Mouse (Mus musculus): ENCODE measurements around the gene Meox1. TPM values are rescaled to one million over a fixed set of nuclear protein-coding genes. Genes with fewer than 3 reads are reported as not detected.

The Meox1 gene
- polyA plus RNA-seq, 1 experiment from 2014 or later, result 24.1 TPM

DNA sequence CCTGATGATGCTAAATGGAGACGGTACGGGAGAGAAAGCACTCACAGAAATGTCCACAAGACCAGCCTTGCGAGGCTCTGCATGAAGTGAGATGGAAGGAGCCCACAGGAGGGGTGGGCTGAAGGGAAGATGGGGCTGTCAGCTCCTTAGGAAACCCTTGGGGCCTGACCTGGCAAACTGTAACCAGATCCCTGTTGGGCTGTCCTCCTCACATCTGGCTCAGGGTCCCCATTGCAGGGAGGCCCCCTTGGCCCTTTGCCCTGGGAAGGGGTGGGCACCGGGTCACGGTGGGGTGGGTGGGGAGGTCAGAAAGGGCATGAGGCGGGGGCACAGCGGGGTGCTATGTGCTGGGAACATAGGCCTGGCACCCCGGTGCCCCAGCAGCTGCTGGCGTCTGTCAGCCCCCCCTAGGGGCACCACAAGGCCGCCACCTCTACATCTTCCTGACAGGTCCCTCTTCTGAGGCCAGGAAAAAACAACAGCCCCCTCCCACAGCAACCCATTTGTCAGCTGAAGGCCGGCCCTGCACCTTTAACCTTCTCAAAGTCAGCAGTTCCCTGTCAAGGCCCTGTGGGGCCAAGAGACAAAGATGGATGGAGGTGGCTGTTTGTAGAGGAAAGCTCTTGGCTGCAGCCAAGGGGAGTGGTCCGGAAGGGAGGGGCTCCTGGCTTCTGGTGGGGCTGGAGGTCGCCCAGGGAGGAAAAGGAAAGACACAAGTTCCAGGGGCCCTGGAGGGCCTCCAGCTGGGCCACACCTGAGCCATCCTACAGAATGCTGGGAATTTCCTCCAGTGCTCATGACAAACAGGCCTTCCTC lies 2.6 kb upstream of the Meox1 start:
- Histone ChIP-seq H3K27ac (ENCODE audit: poor library complexity, severe bottlenecking) (no peak overlapping the region), H3K9me3 (replicated peaks) (peaks cover 5% of the 10 kb centered on the region; the same call in 1 of the 2 replicates), H3K4me2 (no peak overlapping the region), H3K27me3 (replicated peaks) (peaks cover 11% of the 10 kb centered on the region; the same call in 1 of the 2 replicates), H3K4me3 (no peak overlapping the region), H3K9ac (no peak overlapping the region), H3K4me1 (replicated peaks) (peaks cover 41% of the 10 kb centered on the region), H3K36me3 (no peaks in the 10 kb centered on the region)
- ATAC-seq (ENCODE audit: insufficient number of reproducible peaks, low FRiP score), result no peak
- 33% methylated on average over 13 of the region's 13 CpGs for WGBS

DNA sequence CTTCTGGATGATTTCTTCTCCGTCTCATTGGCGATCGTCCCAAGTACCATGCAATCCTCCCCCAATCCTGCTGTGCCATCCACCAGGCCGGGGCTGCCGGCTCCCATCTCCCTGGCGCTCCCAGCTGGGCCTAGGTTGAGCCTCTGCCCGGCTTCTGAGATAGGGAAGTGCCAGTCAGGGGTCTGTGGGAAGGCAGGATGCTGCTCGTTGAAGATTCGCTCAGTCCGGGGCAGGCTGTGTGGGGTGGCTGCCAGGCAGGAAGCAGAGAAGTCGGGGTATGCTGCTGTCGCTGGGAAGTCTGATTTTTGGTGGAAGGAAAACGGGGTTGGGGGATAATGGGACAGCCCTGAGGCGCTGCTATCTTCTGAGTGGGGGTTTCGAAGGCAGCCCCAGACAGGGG lies 614 bp downstream of the Meox1 start:
- H3K9ac ChIP-seq, result peak overlapping the region; percentile 75
- WGBS, result 30% methylated on average over 15 of the region's 15 CpGs
- peak overlapping the region; percentile 38 for H3K4me3 ChIP-seq
- H3K4me1 ChIP-seq (replicated peaks), result peaks cover 60% of the 10 kb centered on the region
- H3K27ac ChIP-seq (ENCODE audit: poor library complexity, severe bottlenecking), result peak overlapping the region; percentile 67; the same call in 1 of the 2 replicates
- no peaks in the 10 kb centered on the region for H3K9me3 ChIP-seq (replicated peaks)
- peak overlapping the region; percentile 58 for H3K4me2 ChIP-seq
- no peaks in the 10 kb centered on the region for H3K36me3 ChIP-seq
- peak; percentile 31; the same call in 1 of the 2 replicates for ATAC-seq (ENCODE audit: insufficient number of reproducible peaks, low FRiP score)
- peaks cover 12% of the 10 kb centered on the region; the same call in 1 of the 2 replicates for H3K27me3 ChIP-seq (replicated peaks)

DNA sequence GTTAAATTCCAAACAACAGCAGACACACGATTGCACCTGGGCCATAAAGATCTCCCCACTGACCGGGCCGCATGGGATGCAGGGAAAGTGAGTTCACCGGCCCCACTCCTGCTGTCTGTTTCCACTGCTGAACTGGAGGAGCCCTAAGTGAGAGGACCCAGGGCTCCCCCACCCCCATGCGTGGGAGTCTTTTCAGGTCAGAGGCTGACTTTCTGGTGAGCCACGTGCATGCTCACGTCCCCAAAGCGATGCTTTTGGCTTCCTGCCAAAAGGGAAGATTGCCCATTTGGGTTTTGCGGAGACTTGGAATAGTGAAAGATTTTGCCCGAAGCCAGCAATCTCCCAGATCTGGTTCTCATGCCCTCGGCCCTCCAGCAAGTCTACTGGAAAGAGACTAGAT lies 2.7 kb downstream of the Meox1 start:
- Histone ChIP-seq H3K36me3 (no peaks in the 10 kb centered on the region), H3K27me3 (replicated peaks) (peaks cover 12% of the 10 kb centered on the region; the same call in 1 of the 2 replicates), H3K4me3 (peak overlapping the region; percentile 38), H3K9me3 (replicated peaks) (no peaks in the 10 kb centered on the region), H3K4me1 (replicated peaks) (peaks cover 61% of the 10 kb centered on the region), H3K9ac (peak overlapping the region; percentile 59), H3K4me2 (peak overlapping the region; percentile 58), H3K27ac (ENCODE audit: poor library complexity, severe bottlenecking) (peak overlapping the region; percentile 6; the same call in 1 of the 2 replicates)
- no peak for ATAC-seq (ENCODE audit: insufficient number of reproducible peaks, low FRiP score)
- WGBS, result 15% methylated on average over 11 of the region's 11 CpGs

DNA sequence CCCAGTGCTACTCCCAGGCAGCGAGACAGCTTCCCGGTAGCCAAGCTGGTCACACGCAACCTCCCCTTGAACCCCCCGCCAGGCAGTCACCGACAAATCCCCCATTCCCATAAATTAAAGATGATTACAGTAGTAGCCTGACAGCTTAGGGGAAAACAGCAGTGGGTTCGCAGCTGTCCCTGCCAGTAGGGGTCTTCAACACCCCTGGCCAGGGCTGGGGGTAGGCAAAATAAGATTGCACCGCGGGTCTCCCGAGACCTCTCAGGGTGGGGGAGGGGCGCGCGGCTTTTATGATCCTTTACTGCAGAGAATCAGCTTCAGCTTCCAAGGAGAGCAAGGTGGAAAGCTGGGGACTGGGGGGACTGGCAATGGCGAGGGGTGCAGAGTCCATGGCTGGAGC lies 4.4 kb downstream of the Meox1 start:
- peak overlapping the region; percentile 36 for H3K4me3 ChIP-seq
- 1% methylated on average over 13 of the region's 13 CpGs for WGBS
- peak overlapping the region; percentile 45 for H3K27ac ChIP-seq (ENCODE audit: poor library complexity, severe bottlenecking)
- H3K36me3 ChIP-seq, result no peaks in the 10 kb centered on the region
- H3K4me2 ChIP-seq, result peak overlapping the region; percentile 68
- H3K27me3 ChIP-seq (replicated peaks), result peaks cover 12% of the 10 kb centered on the region; the same call in 1 of the 2 replicates
- ATAC-seq (ENCODE audit: insufficient number of reproducible peaks, low FRiP score), result no peak
- peak overlapping the region; percentile 63 for H3K9ac ChIP-seq
- no peaks in the 10 kb centered on the region for H3K9me3 ChIP-seq (replicated peaks)
- peaks cover 71% of the 10 kb centered on the region for H3K4me1 ChIP-seq (replicated peaks)

DNA sequence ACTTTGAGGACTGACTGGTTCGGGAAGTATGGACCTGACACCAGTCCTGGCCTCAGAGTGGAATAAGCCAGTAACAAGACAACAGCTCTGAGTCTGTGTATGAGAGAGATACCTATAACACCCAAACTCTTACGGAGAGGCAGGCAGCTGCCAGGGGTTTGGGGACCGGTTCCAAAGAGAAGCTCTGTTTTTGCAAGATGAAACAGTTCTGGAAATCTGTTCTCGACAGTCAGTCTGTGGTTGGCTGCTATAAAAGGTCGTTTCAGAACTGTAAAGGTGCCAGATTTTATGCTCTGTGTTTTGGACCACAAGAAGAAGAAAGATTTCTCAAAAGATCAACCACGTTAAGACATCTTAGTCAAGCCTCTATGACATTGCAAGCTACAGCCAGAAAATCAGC lies 5.4 kb downstream of the Meox1 start:
- Histone ChIP-seq H3K4me3 (0 out of 2 replicates have a peak overlapping the region, but pooled peaks have one; percentile 36), H3K9me3 (replicated peaks) (no peaks in the 10 kb centered on the region), H3K4me2 (peak overlapping the region; percentile 68), H3K9ac (no peak overlapping the region), H3K4me1 (replicated peaks) (peaks cover 72% of the 10 kb centered on the region), H3K27ac (ENCODE audit: poor library complexity, severe bottlenecking) (no peak overlapping the region), H3K36me3 (no peaks in the 10 kb centered on the region), H3K27me3 (replicated peaks) (peaks cover 12% of the 10 kb centered on the region; the same call in 1 of the 2 replicates)
- ATAC-seq (ENCODE audit: insufficient number of reproducible peaks, low FRiP score), result no peak
- whole genome bisulfite sequencing, result 52% methylated on average over 6 of the region's 6 CpGs

DNA sequence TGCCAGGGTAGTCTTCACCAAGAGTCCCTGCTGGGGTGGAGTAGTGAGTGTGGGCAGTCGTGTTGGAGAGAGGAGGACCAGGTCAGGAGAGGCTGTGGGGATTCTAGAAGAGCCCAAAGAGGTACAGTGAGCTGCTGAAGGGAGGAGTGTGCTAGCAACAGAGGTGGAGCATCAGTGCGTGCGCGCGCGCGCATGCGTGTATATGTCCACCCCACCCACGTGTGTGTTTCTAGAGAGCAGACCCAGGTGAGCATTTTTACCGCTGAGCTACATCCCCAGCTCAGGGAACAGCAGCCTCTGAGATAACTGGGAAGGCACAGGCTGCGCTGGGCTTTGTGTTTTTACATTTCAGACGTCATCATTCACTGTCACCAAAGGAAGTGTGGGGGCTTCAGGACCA lies 7.7 kb downstream of the Meox1 start:
- Histone ChIP-seq H3K36me3 (no peaks in the 10 kb centered on the region), H3K27ac (ENCODE audit: poor library complexity, severe bottlenecking) (peak overlapping the region; percentile 93), H3K4me2 (peak overlapping the region; percentile 46; the same call in 1 of the 2 replicates), H3K9me3 (replicated peaks) (no peaks in the 10 kb centered on the region), H3K27me3 (replicated peaks) (no peaks in the 10 kb centered on the region), H3K4me3 (no peak overlapping the region), H3K4me1 (replicated peaks) (peaks cover 79% of the 10 kb centered on the region), H3K9ac (0 out of 2 replicates have a peak overlapping the region, but pooled peaks have one; percentile 6)
- ATAC-seq (ENCODE audit: insufficient number of reproducible peaks, low FRiP score), result no peak
- 66% methylated on average over 12 of the region's 12 CpGs for WGBS

DNA sequence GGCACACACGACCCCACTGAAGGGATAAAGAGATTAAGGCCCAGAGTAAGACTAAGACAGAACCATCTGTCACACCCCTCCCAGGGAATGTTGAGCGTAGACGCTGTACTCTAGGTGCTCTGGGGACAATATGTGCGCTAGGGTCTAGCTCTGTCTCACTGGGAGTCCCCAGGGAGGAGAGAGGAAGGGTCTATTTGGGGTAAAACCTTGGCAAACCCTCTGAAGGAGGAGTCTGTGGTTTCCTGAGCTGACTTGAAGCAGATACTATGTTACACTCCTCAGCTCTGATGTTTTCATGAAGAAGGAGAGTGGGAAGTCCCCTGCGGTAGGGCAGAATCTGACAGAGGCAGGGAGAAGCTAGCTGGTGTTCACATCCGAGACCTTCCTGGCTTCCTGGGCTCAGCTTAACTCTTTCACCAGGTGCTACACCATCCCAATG lies 8.3 kb downstream of the Meox1 start:
- Histone ChIP-seq H3K4me2 (peak overlapping the region; percentile 46), H3K9me3 (replicated peaks) (no peaks in the 10 kb centered on the region), H3K27ac (ENCODE audit: poor library complexity, severe bottlenecking) (peak overlapping the region; percentile 93), H3K4me1 (replicated peaks) (peaks cover 80% of the 10 kb centered on the region), H3K4me3 (no peak overlapping the region), H3K36me3 (no peaks in the 10 kb centered on the region), H3K27me3 (replicated peaks) (no peaks in the 10 kb centered on the region), H3K9ac (0 out of 2 replicates have a peak overlapping the region, but pooled peaks have one; percentile 6)
- WGBS, result 27% methylated on average over 6 of the region's 6 CpGs
- no peak for ATAC-seq (ENCODE audit: insufficient number of reproducible peaks, low FRiP score)

DNA sequence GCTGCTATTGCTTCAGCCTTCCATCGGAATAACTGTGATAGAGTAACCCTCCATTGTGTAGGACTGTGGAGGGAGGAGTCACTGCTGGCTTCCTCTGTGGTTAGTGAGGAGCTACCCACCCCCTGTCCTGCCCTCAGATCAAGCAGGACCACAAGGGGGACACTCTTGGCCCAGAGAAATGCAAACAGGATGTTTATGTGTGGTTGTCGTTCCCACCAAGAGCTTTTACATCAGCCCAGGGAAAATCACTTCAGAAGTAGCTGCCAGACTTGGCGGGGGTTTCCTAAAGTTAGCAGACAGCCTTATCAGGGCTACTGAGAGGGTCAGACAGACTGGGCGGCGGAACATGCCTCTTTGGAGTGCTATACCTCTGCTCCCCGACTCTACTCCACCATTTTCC lies 8.9 kb downstream of the Meox1 start:
- H3K4me3 ChIP-seq, result no peak overlapping the region; the same call in 1 of the 2 replicates
- H3K9ac ChIP-seq, result 0 out of 2 replicates have a peak overlapping the region, but pooled peaks have one; percentile 29
- ATAC-seq (ENCODE audit: insufficient number of reproducible peaks, low FRiP score), result peak; percentile 72

DNA sequence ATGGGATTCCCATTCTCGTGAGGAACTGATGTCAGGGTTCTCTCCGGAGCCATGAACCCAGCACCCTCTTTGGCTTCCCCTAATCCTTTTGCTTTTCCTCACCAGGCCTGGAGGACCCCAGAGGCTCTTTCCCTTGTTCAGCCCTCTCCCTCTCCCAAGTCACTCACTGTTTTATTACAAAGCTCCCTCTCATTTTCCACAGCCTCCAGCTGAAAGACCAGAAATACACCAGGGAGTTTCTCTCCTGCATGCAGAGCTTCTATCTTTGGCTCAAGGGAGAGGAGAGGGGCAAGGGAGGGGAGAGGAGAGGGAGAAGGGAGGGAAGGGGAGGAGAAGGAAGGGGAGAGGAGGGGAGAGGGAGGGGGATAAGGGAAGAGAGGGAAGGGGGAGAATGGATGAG lies 10.3 kb downstream of the Meox1 start:
- no peaks in the 10 kb centered on the region for H3K9me3 ChIP-seq (replicated peaks)
- H3K9ac ChIP-seq, result 0 out of 2 replicates have a peak overlapping the region, but pooled peaks have one; percentile 53
- peaks cover 83% of the 10 kb centered on the region for H3K4me1 ChIP-seq (replicated peaks)
- peak overlapping the region; percentile 93 for H3K27ac ChIP-seq (ENCODE audit: poor library complexity, severe bottlenecking)
- H3K4me2 ChIP-seq, result peak overlapping the region; percentile 10; the same call in 1 of the 2 replicates
- no peaks in the 10 kb centered on the region for H3K27me3 ChIP-seq (replicated peaks)
- no peak overlapping the region for H3K4me3 ChIP-seq
- WGBS, result 50% methylated on average over 2 of the region's 2 CpGs
- no peaks in the 10 kb centered on the region for H3K36me3 ChIP-seq
- ATAC-seq (ENCODE audit: insufficient number of reproducible peaks, low FRiP score), result no peak

More for the DNA sequence above, 8.9 kb downstream of the Meox1 start:
- WGBS, result under 1% methylated on average over 6 of the region's 6 CpGs
- Histone ChIP-seq H3K4me2 (peak overlapping the region; percentile 46), H3K36me3 (no peaks in the 10 kb centered on the region), H3K27me3 (replicated peaks) (no peaks in the 10 kb centered on the region), H3K4me1 (replicated peaks) (peaks cover 85% of the 10 kb centered on the region), H3K9me3 (replicated peaks) (no peaks in the 10 kb centered on the region), H3K27ac (ENCODE audit: poor library complexity, severe bottlenecking) (peak overlapping the region; percentile 93)

DNA sequence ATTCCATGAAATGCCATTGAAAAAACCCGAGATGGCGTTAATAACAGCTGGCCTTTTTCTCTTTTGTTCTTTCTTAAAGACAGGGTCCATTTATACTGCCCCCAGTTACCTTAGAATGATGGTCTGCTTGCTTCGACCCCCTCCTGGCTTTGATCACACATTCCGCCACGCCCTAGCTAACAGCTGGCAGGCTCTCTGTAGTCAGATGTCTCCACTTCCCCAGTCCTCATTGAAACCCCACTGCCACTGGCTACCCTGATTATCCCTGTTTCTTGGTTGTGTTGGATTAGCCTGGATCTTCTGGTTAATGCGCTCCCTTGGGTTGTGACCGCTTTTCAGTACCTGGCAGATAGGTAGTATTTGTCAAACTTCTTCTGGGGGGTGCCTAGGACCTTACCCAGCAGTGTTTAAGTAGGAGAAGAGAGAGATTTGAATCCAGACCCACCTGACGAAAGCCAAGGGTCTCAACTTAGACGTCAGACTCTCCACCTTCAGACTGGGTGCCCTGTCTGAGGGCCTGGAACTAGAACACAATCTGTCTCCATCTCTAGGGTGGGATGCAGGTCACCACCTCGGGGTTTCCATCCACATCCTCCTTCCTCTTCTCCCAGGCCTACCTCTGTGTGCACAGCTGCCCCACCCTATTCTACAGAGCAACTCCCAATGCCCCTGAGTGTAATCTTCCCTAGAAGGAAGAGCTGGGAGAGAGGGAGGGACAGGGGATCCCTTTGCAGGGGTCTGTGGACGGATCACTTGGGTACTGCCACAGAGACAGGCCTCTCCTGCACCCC lies 11.5 kb downstream of the Meox1 start:
- H3K4me2 ChIP-seq, result no peak overlapping the region
- peak overlapping the region; percentile 40; the same call in 1 of the 2 replicates for H3K27ac ChIP-seq (ENCODE audit: poor library complexity, severe bottlenecking)
- H3K4me3 ChIP-seq, result no peak overlapping the region
- no peaks in the 10 kb centered on the region for H3K9me3 ChIP-seq (replicated peaks)
- no peak overlapping the region for H3K9ac ChIP-seq
- no peak for ATAC-seq (ENCODE audit: insufficient number of reproducible peaks, low FRiP score)
- peaks cover 88% of the 10 kb centered on the region for H3K4me1 ChIP-seq (replicated peaks)
- H3K36me3 ChIP-seq, result no peaks in the 10 kb centered on the region
- H3K27me3 ChIP-seq (replicated peaks), result no peaks in the 10 kb centered on the region
- 74% methylated on average over 11 of the region's 11 CpGs for WGBS
